Mouse (Mus musculus): ENCODE measurements around the gene Akt3. TPM values are rescaled to one million over a fixed set of nuclear protein-coding genes. Genes with fewer than 3 reads are reported as not detected.

Gene Akt3
- polyA plus RNA-seq, 1 experiment from 2014 or later, result 4.4 TPM

GRCm38 (mm10) chr1:177040058-177040457 is 217.9 kb downstream of the Akt3 start:
- WGBS, result 58% methylated on average over 4 of the region's 4 CpGs
- Histone ChIP-seq H3K27me3 (ENCODE audit: insufficient read depth, low read length) (no peaks in the 10 kb centered on the region), H3K4me3 (ENCODE audit: low read length) (no peak overlapping the region), H3K4me1 (ENCODE audit: insufficient read depth, low read length) (no peaks in the 10 kb centered on the region), H3K27ac (ENCODE audit: low read length) (no peak overlapping the region), H3K36me3 (ENCODE audit: insufficient read depth, low read length) (no peaks in the 10 kb centered on the region), H3K9me3 (ENCODE audit: low read length) (no peaks in the 10 kb centered on the region), H3K4me2 (replicated peaks; ENCODE audit: low read depth, low read length) (no peak overlapping the region), H3K9ac (replicated peaks; ENCODE audit: low read length) (no peak overlapping the region)
- ATAC-seq (ENCODE audit: low FRiP score, low TSS enrichment), result no peak

DNA sequence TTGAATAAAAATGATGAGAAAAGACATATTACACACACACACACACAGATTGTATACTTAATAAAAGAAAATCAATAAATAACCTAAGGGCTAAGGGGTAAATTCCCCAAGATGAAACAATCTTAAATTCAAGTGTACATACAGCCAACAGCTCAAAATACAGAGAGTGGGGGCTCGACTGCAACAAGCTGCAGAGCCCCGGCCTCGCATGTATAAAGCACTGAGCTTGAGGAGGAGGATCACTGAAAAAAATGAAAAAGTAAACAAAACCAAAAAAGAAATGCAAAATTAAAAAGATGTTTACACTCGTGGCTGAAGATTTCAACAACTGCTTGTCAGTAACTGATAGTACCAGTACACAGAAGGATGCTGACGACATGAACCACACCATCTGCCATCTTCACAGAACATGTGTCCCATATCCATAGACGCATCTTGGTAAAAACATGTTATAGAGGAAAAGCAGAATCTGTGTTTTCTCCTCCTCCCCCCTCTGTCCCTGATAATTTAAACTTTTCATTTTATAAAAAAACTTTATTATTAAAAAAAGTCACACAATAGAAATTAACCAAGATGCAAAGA is 218.8 kb downstream of the Akt3 start:
- no peak overlapping the region for H3K4me2 ChIP-seq (replicated peaks; ENCODE audit: low read depth, low read length)
- 77% methylated on average over 6 of the region's 6 CpGs for WGBS
- no peak overlapping the region for H3K9ac ChIP-seq (replicated peaks; ENCODE audit: low read length)
- H3K27ac ChIP-seq (ENCODE audit: low read length), result no peak overlapping the region
- ATAC-seq (ENCODE audit: low FRiP score, low TSS enrichment), result no peak
- H3K4me3 ChIP-seq (ENCODE audit: low read length), result no peak overlapping the region
- H3K27me3 ChIP-seq (ENCODE audit: insufficient read depth, low read length), result no peaks in the 10 kb centered on the region
- H3K4me1 ChIP-seq (ENCODE audit: insufficient read depth, low read length), result no peaks in the 10 kb centered on the region
- H3K36me3 ChIP-seq (ENCODE audit: insufficient read depth, low read length), result no peaks in the 10 kb centered on the region
- H3K9me3 ChIP-seq (ENCODE audit: low read length), result no peaks in the 10 kb centered on the region

GRCm38 (mm10) chr1:177038383-177038782 is 219.6 kb downstream of the Akt3 start:
- no peak for ATAC-seq (ENCODE audit: low FRiP score, low TSS enrichment)
- Histone ChIP-seq H3K27ac (ENCODE audit: low read length) (no peak overlapping the region), H3K36me3 (ENCODE audit: insufficient read depth, low read length) (no peaks in the 10 kb centered on the region), H3K9ac (replicated peaks; ENCODE audit: low read length) (no peak overlapping the region), H3K4me1 (ENCODE audit: insufficient read depth, low read length) (no peaks in the 10 kb centered on the region), H3K4me3 (ENCODE audit: low read length) (no peak overlapping the region), H3K4me2 (replicated peaks; ENCODE audit: low read depth, low read length) (no peak overlapping the region), H3K9me3 (ENCODE audit: low read length) (no peaks in the 10 kb centered on the region), H3K27me3 (ENCODE audit: insufficient read depth, low read length) (no peaks in the 10 kb centered on the region)
- 52% methylated on average over 2 of the region's 2 CpGs for WGBS

DNA sequence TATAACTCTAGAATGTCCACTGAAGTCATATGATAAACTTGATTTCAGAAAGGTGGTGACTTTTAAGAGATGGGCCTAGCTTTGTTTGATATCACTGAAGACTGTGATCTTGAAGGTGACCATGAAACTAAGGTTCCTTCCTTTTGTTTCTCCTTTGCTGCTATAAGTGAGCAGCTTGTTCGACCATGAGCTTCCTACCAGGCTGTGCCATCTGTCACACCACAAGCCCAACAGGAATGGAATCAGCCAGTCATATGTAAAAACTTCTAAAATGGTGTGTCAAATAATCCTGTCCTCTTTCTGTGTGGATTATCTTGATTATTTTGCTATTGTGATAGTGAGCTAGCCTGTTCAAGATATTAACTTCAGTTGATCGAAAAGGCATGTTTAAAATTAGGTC is 222.5 kb downstream of the Akt3 start:
- 91% methylated on average over 2 of the region's 2 CpGs for WGBS
- no peak overlapping the region for H3K9ac ChIP-seq (replicated peaks; ENCODE audit: low read length)
- no peak for ATAC-seq (ENCODE audit: low FRiP score, low TSS enrichment)
- H3K4me3 ChIP-seq (ENCODE audit: low read length), result no peak overlapping the region
- H3K27ac ChIP-seq (ENCODE audit: low read length), result no peak overlapping the region
- no peaks in the 10 kb centered on the region for H3K27me3 ChIP-seq (ENCODE audit: insufficient read depth, low read length)
- H3K36me3 ChIP-seq (ENCODE audit: insufficient read depth, low read length), result no peaks in the 10 kb centered on the region
- no peaks in the 10 kb centered on the region for H3K9me3 ChIP-seq (ENCODE audit: low read length)
- no peak overlapping the region for H3K4me2 ChIP-seq (replicated peaks; ENCODE audit: low read depth, low read length)
- no peaks in the 10 kb centered on the region for H3K4me1 ChIP-seq (ENCODE audit: insufficient read depth, low read length)

DNA sequence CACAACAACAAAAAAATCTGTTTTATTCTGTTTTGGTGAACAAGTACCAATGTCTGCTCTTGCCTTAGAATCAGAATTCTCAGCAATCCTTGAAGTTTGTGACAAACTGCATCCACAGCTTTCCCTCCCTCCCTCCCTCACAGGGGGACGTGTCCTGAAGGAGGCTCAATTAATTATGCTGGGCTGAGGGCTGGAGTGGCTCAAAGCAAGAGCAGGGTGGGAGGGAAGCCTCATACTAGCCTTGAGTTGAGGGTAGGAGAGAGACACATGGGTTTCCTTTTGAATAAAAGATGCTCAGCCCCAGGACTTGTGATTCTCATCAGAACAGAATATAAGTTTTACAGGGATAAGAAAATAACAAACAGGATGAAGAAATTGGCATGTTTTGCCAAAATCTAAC is 225.8 kb downstream of the Akt3 start:
- Histone ChIP-seq H3K4me2 (replicated peaks; ENCODE audit: low read depth, low read length) (no peak overlapping the region), H3K9me3 (ENCODE audit: low read length) (no peaks in the 10 kb centered on the region), H3K27ac (ENCODE audit: low read length) (no peak overlapping the region), H3K4me3 (ENCODE audit: low read length) (no peak overlapping the region), H3K4me1 (ENCODE audit: insufficient read depth, low read length) (no peaks in the 10 kb centered on the region), H3K27me3 (ENCODE audit: insufficient read depth, low read length) (no peaks in the 10 kb centered on the region), H3K9ac (replicated peaks; ENCODE audit: low read length) (no peak overlapping the region), H3K36me3 (ENCODE audit: insufficient read depth, low read length) (no peaks in the 10 kb centered on the region)
- no peak for ATAC-seq (ENCODE audit: low FRiP score, low TSS enrichment)
- WGBS, result 6% methylated on average over 1 of the region's 1 CpGs

DNA sequence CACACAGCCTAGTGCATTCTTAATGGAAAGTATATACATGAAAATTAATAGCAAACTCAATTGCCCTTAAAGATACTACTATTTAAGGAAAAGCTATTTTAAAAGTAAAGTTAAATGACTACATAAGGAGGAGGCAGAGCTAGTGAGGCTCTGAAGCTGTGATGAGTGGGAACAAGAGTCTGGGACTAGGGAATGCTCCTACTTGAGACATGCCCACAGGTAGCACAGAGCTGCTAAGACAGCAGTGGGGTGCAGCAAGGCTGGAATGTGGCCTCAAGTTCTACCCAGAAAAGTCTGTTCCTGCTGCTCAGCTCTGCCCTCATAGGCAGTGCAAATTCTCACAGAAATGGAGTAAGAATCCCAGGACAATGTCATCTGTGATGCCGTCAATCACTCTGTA is 226.8 kb downstream of the Akt3 start:
- Histone ChIP-seq H3K9me3 (ENCODE audit: low read length) (no peaks in the 10 kb centered on the region), H3K4me3 (ENCODE audit: low read length) (no peak overlapping the region), H3K27ac (ENCODE audit: low read length) (no peak overlapping the region), H3K36me3 (ENCODE audit: insufficient read depth, low read length) (no peaks in the 10 kb centered on the region), H3K4me2 (replicated peaks; ENCODE audit: low read depth, low read length) (no peak overlapping the region), H3K27me3 (ENCODE audit: insufficient read depth, low read length) (no peaks in the 10 kb centered on the region), H3K9ac (replicated peaks; ENCODE audit: low read length) (no peak overlapping the region), H3K4me1 (ENCODE audit: insufficient read depth, low read length) (no peaks in the 10 kb centered on the region)
- no peak for ATAC-seq (ENCODE audit: low FRiP score, low TSS enrichment)
- 100% methylated on average over 1 of the region's 1 CpGs for whole genome bisulfite sequencing

- Histone ChIP-seq H3K4me3 (ENCODE audit: low read length) (no peak overlapping the region), H3K27me3 (ENCODE audit: insufficient read depth, low read length) (no peaks in the 10 kb centered on the region), H3K9ac (replicated peaks; ENCODE audit: low read length) (no peak overlapping the region), H3K4me1 (ENCODE audit: insufficient read depth, low read length) (no peaks in the 10 kb centered on the region), H3K27ac (ENCODE audit: low read length) (no peak overlapping the region), H3K4me2 (replicated peaks; ENCODE audit: low read depth, low read length) (no peak overlapping the region), H3K36me3 (ENCODE audit: insufficient read depth, low read length) (no peaks in the 10 kb centered on the region), H3K9me3 (ENCODE audit: low read length) (no peaks in the 10 kb centered on the region)
- 45% methylated on average over 3 of the region's 3 CpGs for WGBS
- no peak for ATAC-seq (ENCODE audit: low FRiP score, low TSS enrichment)
These were observed 227.3 kb downstream of the Akt3 start for GRCm38 (mm10) chr1:177030669-177031068.

DNA sequence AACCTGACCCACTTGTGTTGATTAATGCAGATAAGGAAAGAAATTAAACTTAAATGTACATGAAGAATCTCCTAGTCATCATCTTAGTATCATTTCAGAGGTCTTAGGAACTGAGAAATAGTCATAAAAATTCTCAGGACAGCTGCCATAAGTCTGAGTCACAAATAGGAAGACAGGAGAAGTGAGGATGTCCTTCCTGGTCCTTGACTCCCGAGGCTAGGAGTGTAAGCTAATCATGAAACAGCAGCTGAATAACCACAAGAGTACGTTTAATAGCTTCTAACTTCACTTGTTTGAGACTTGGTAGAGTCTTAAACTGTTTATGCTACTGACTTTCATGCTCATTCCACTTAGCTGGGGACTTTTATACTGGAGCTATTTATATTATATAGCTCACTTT is 229.0 kb downstream of the Akt3 start:
- WGBS, result 75% methylated on average over 2 of the region's 2 CpGs
- H3K9me3 ChIP-seq (ENCODE audit: low read length), result no peaks in the 10 kb centered on the region
- H3K9ac ChIP-seq (replicated peaks; ENCODE audit: low read length), result no peak overlapping the region
- no peaks in the 10 kb centered on the region for H3K36me3 ChIP-seq (ENCODE audit: insufficient read depth, low read length)
- H3K4me1 ChIP-seq (ENCODE audit: insufficient read depth, low read length), result no peaks in the 10 kb centered on the region
- no peak overlapping the region for H3K27ac ChIP-seq (ENCODE audit: low read length)
- no peak for ATAC-seq (ENCODE audit: low FRiP score, low TSS enrichment)
- H3K4me3 ChIP-seq (ENCODE audit: low read length), result no peak overlapping the region
- H3K27me3 ChIP-seq (ENCODE audit: insufficient read depth, low read length), result no peaks in the 10 kb centered on the region
- H3K4me2 ChIP-seq (replicated peaks; ENCODE audit: low read depth, low read length), result no peak overlapping the region

- Histone ChIP-seq H3K9me3 (ENCODE audit: low read length) (no peaks in the 10 kb centered on the region), H3K4me2 (replicated peaks; ENCODE audit: low read depth, low read length) (no peak overlapping the region), H3K27ac (ENCODE audit: low read length) (no peak overlapping the region), H3K4me1 (ENCODE audit: insufficient read depth, low read length) (no peaks in the 10 kb centered on the region), H3K27me3 (ENCODE audit: insufficient read depth, low read length) (no peaks in the 10 kb centered on the region), H3K4me3 (ENCODE audit: low read length) (no peak overlapping the region), H3K9ac (replicated peaks; ENCODE audit: low read length) (no peak overlapping the region), H3K36me3 (ENCODE audit: insufficient read depth, low read length) (no peaks in the 10 kb centered on the region)
- 87% methylated on average over 3 of the region's 3 CpGs for WGBS
- no peak for ATAC-seq (ENCODE audit: low FRiP score, low TSS enrichment)
These were observed 230.3 kb downstream of the Akt3 start for GRCm38 (mm10) chr1:177027706-177028105.

GRCm38 (mm10) chr1:177022751-177023150 is 235.3 kb downstream of the Akt3 start:
- Histone ChIP-seq H3K9ac (replicated peaks; ENCODE audit: low read length) (no peak overlapping the region), H3K4me3 (ENCODE audit: low read length) (no peak overlapping the region), H3K4me2 (replicated peaks; ENCODE audit: low read depth, low read length) (no peak overlapping the region), H3K9me3 (ENCODE audit: low read length) (no peaks in the 10 kb centered on the region), H3K4me1 (ENCODE audit: insufficient read depth, low read length) (no peaks in the 10 kb centered on the region), H3K27me3 (ENCODE audit: insufficient read depth, low read length) (no peaks in the 10 kb centered on the region), H3K27ac (ENCODE audit: low read length) (no peak overlapping the region), H3K36me3 (ENCODE audit: insufficient read depth, low read length) (no peaks in the 10 kb centered on the region)
- no peak for ATAC-seq (ENCODE audit: low FRiP score, low TSS enrichment)
- WGBS, result 52% methylated on average over 3 of the region's 3 CpGs

Data from kidney, embryonic 16.5 days (tissue).